Mouse (Mus musculus): ENCODE data around the gene Foxred1.

DNA sequence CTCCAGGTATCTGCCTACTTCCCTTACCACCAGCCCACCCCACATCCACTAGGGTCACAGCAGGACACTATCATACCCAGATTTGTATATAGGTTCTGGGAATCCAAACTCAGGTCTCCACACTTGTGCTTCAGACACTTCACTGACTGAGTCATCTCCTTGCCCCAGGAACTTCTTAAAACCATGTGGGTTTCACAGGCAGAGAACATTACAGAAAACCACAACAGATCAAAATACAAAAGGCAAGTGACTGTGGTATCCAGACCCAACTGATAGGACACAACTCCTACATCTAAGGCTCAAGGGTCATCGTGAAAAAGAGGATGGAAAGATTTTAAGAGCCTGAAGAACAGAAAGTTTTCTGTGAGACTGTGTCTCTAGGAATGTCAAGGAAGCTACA lies 37.5 kb downstream of the Foxred1 start:
- no peak for TF ChIP-seq USF1 (IDR thresholded peaks at IDR 0.05; ENCODE audit: low read depth)
- TF ChIP-seq CTCF (IDR thresholded peaks at IDR 0.05; ENCODE audit: control insufficient read depth, insufficient read depth, insufficient read length) = no peak
- TF ChIP-seq MAX (IDR thresholded peaks at IDR 0.05) = no peak
- TF ChIP-seq MYOD1 (IDR thresholded peaks at IDR 0.05; ENCODE audit: control insufficient read depth, insufficient read length, low read depth) = no peak
- TF ChIP-seq MYOG (IDR thresholded peaks at IDR 0.05; ENCODE audit: control insufficient read depth, extremely low read depth, insufficient read length) = no peak
- TF ChIP-seq CEBPB (IDR thresholded peaks at IDR 0.05; ENCODE audit: low read depth) = no peak
- no peak for TF ChIP-seq FOSL1 (IDR thresholded peaks at IDR 0.05; ENCODE audit: insufficient read depth, low read length, poor library complexity, severe bottlenecking)
